Mouse (Mus musculus): ENCODE results near the gene Prr12. TPM values are rescaled to one million over a fixed set of nuclear protein-coding genes. Genes with fewer than 3 reads are reported as not detected.
A peak's percentile ranks its signal among the peaks of the same experiment; 100 is the strongest.

Prr12 gene
- total RNA-seq, 2 experiments from 2014 or later = 47.7 to 59.7 TPM

DNA sequence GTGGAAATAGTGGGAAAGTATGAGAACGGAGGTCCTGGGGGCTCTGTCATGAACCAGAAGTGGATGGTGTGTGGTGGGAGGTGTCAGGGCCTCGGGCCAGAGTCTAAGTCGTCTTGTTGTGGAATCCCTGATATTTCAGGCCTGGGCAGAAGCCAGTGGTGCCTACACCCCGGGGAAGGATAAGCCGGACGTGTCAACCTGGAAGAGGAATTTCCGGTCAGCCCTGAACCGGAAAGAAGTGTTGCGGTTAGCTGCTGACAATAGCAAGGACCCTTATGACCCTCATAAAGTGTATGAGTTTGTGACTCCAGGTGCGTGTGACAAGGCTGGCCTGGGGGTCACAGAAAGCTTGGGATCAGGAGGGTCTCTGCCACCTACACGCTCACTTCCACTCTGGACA is 52.9 kb downstream of the Prr12 start:
- no peak for DNase-seq

DNA sequence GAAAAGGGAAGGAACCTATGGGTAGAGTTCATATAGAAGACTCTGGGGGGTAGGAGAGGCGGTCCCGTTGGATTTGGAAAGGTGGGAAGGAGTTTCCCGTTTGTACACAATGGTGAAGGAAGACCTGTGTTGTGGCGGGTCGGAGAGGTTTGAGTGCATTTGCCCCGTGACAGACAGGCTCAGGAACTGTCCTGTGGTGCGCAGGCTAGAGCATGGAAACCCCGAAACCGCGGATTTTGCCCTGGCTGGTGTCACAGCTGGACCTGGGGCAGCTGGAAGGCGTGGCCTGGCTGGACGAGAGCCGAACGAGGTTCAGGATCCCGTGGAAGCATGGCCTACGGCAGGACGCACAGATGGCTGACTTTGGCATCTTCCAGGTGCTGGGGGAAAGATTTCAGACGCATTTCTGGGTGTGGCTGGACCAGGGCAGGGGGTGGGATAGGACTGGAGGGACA is 54.2 kb downstream of the Prr12 start, which contains the start of gene Bcl2l12:
TSS of gene Bcl2l12 (minus strand) at position 212 of the 455 bp plus-strand sequence.
- DNase-seq = peak; percentile 82 to 85

DNA sequence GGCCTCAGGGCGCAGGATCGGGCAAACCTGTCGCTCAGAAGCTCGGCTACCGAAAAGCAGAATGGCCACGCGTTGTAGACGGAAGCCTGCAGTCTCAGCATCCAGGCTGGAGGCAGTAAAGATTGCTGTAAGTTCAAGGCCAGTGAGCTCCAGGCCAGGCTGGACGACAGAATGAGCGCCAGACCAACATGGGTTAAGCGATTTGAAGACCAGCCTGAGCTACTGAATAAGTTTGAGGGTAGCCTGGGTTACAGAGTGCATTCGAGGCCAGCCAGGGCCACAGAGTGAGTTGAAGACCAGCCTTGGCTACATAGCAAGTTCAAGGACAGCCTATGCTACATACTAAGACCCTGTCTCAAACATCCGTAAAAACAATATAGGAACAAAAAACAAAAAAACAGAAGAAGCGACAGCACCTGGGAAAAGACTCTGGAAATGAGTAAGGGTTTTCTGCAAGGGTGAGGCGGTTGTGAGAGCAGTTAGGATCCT is 54.7 kb downstream of the Prr12 start:
- DNase-seq = no peak

DNA sequence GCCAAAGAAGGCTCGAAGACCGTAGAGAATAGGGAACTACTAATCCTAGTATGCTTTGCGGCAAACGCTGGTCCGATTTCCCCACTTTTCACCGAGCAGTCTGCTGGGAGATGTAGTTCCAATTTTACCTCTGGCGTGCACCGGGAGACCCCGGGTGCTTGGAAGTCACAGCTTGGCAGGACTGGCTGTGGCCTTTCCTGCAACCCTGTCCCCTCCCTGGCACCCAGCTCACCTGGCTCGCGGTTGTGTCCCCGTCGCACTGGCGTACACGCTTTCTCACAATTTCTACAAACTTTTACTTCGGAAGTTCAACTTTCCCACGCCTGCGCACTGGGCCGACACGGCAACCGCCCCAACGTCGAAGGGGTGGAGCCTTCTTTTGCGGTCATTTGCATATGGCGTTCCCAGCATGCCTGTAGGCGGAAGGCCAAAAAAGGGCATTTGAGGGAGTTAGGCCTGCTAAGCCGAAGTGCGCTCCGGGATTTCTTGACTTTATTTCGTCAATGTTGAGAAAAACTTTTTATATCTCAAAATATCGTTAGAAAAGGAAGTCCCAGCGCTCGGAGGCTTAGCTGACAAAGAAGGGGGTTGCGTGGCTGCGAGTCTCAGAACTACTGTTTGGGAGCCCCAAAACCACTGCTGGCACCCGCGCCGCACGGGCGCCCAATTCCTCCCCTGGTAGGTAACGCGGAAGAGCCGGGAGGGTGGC is 55.3 kb downstream of the Prr12 start, which contains the start of gene Irf3:
TSS of gene Irf3 (plus strand) at position 418 of the 709 bp plus-strand sequence.
- peak; percentile 96 for DNase-seq

DNA sequence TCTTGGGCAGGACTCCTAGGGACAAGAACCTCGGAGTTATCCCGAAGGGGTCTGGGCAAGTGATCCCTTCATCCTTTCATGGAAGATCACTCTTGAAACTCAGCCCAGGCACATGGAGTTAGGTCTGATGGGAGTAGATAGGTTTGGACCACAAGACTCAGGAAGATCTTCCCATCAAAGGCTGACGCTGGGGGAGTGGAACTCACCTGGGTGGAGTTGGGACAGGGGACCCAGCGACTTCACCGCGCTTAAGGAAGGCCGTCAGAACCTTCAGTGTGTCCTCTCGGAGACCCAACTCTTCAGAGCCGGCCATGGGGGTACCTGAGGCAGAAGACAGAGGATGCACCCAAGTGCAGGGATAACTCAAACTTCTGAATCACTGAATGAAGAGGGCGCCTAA is 56.0 kb downstream of the Prr12 start:
- no peak for DNase-seq

DNA sequence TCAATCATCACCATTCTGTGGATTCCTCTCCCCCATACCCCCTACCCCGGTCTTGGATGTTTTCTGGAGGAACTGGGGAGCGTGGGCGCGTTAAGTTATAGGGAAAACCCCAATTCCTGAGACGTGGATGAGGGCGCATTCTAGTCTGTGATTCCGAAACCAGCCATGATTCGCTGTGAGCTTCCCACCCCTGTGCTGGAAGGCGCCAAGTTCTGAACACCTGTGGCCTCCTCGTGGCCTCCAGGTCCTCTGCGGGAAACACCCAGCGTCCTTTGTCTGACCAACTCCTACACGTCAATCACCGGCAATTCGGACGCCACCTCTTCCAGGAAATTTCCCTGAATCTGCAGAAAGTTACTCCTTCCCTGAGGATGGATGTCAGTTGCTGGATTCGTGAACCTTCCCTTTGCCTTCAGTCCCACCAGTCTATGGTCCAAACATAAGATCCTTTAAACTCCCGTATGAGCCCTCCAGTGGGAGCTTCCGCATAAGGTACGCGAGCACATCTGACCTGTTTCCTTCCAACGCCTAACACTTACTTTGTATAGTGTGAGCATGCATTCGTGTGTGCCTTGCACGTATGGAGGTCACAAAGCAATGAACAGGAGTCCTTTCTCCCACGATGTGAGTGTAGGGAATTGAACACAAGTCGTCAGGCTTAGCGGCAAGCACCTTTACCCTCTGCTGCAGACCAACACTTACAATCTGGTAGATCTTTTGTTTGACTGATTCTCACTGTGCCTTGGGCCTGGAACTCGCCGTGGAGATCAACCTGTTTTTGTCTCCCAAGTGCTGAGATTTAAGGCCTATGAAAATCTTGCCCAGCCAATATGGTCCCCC is 65.6 kb downstream of the Prr12 start:
- no peak for DNase-seq

DNA sequence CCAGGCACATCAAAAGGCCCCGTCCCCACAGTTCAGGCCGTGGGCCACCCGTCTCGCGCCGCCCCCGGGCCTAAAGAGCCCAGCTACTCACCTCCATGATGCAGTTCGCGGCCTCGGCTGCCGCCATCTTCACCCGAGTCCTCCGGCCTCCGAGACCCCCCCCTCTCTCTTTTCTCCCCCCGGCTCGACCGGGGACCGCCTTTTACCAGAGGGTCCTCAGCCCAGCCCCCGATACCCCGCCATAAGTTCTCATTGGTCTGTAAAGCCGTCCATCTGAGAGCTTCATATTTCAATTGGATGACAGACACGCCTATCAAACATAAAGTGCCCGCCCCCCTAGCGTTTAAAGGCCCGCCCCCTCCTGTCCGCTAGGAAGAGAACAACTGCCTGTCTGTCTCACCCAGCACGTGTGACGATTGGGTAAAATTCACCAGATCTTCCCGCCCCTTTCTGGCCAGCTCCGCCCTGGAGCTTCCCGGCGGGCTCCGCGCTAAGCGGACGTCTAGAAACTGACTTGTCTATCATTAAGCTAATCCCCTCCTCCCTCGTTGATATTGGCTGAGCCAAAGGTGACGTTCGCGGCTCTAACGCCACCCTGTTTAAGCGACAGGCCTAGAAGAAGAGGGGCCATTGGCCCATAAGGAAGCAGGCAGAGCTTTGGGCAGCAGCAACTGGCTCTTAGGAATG is 66.3 kb downstream of the Prr12 start, which contains the start of gene Prmt1:
TSS of gene Prmt1 (minus strand) at position 377 of the 687 bp plus-strand sequence.
- peak; percentile 95 to 97 for DNase-seq

DNA sequence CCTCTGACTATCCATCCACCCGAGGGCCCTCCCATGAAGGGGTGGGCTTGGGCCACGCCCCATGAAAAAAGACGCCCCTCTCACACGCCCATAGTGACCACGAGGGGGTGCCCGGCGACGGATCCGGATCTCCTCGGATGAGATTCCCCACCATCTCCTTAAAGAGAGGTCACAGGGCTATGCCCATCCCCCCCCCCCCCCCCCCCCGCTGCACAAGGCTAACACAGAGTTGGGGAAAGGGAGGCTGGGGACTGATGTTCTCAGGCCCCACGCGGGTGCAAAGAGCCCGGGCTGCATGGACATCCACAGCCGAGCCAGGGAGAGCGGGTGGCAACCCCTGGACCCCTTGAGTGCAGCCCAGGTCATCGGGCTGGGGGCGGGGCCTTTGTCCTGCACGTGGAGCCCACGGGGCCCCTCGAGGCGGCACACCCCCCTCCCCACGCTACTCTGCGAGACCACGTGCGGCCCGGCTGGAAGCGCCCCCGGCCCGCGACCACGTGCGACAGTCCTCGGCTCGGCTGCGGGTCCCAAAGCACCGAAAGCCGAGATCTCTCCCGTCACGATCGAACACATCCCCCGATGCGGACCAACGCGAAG is 67.0 kb downstream of the Prr12 start:
- peak; percentile 74 to 79 for DNase-seq

DNA sequence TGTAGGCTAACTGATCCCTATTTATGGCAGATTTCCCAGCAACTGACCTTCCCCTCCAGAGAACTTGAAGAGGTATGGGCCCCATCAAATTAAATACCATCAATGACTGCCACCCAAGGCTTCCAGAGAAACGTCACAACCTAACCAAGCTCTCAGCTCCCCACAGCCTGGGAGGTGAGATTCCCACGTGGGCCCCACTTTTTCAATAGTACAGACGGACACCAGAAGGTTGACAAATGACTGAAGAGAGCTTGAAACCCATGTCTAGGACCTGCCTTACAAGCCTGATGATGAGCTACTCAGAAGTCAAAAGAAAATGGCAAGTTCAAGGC is 67.9 kb downstream of the Prr12 start:
- no peak for DNase-seq

DNA sequence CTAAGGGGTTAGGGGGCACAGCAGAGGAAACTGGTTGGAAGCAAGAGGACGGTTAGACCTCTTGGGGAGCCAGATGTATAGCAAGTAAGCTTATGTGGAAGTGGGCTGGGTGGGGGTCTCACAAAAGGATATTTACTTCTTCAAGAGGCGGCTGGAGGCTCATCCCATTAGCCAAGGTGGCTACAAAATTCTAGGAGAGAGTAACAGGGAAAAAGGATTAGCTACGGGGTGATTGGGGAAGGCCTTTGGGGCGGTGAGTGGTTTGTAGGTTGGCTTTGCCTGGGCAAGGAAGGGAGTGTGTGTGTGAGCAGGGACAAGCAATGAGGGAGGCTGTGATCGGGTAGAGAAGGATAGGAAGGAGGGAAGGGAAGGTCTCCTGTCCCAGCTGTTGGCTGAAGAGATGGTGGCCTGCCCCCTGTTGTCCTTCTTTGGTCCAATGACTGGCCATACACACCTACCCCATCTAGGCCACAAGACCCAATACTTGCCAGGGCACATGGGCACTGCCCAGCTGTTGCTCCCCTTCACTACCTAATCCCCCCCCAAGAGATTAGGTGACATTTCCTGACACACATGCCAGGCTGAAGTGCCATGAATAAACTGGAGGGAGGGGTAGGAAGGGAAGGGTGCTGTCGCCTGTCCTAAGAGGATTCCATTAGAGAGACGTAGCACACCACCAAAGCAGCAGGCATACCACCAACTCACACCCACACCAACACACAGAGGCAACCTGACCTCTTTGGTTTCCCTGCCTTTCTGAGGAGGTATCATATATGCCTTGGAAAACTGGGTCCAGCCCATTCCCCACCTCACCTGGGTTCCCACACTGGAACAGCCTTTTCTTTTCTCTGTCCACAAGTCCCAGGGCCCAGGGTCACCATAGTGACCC is 68.5 kb downstream of the Prr12 start:
- no peak for DNase-seq

DNA sequence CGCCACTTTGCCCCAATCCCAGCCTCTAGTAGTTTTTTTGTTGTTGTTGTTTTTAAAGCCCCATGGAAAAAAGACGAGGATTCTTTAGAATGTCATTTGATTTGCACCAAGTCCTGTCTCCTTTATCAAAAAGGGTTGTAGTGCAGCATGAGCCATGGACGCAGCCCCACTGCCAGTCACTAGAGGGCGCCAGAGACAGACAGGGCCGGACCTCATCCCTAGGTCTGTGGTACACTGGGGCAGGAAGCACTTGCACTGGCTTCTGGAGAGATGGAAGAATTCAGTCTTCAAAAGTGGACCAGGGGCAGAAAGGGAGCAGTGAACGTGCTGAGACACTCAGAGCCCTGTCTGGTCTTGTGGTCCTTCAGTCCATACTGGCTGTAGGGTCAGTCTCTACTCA is 69.6 kb downstream of the Prr12 start:
- DNase-seq = peak; percentile 91 to 93

DNA sequence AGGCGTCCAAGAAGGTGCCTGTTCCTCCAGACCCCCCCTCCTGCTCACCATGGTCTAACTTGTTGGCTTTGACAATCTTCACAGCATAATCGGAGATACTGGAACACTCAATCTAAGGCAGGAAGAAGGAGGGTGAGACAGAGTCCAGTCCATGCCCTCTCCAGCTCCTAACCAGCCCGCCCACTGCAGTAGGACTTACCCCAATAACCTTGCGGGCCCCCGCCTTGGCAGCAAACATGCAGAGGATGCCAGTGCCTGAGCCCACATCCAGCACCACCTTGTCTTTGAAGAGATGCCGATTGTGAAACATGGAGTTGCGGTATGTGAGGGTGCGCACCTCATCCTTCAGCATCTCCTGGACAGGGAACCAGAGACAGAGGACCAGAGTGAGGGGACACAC is 71.1 kb downstream of the Prr12 start:
- no peak for DNase-seq

DNA sequence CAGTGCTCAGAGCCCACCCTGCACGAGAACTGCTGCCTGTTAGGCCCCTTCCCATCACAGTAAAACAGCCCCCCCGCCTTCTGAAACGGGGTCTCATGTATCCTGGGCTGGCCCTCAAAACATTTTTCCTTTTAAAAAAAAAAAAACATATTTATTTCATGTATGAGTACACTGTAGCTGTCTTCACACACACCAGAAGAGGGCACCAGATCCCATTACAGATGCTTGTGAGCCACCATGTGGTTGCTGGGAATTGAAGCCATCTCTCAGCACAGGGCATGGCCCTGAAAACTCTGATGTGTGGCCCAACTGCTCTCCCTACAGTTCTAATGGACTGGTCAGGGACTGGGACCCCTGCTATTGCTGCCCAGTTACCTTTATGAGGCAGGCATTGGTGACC is 74.4 kb downstream of the Prr12 start:
- no peak for DNase-seq

Small RNA genes within 50 kb of the gene (microRNA-seq; reads per million reads assigned to microRNA genes)
- not detected for gene Mir7054

Other genes starting within 250 kb of the Prr12 start
- 10 to 100 TPM; 40.9 to 42.5 TPM for gene Nup62, start 236.8 kb downstream of the Prr12 start, total RNA-seq (2021)
- gene Il4i1, start 236.5 kb downstream of the Prr12 start, total RNA-seq (2021) = 1 to 10 TPM; 2.0 to 2.6 TPM
- gene Atf5, start 236.2 kb downstream of the Prr12 start, total RNA-seq (2021) = 100 to 1,000 TPM; 135 to 151 TPM
- gene Akt1s1, start 203.9 kb downstream of the Prr12 start, total RNA-seq (2021) = 100 to 1,000 TPM; 108 to 118 TPM
- 10 to 100 TPM; 54.1 to 73.4 TPM for gene Tbc1d17, start 203.8 kb downstream of the Prr12 start, total RNA-seq (2021)
- 10 to 100 TPM; 41.7 to 50.6 TPM for gene Pnkp, start 195.7 kb downstream of the Prr12 start, total RNA-seq (2021)
- 100 to 1,000 TPM; 215 to 274 TPM for gene Ptov1, start 183.1 kb downstream of the Prr12 start, total RNA-seq (2021)
- gene Med25, start 160.2 kb downstream of the Prr12 start, total RNA-seq (2021) = 10 to 100 TPM; 86.1 to 97.1 TPM
- 10 to 100 TPM; 24.9 to 25.8 TPM for gene Fuz, start 156.8 kb downstream of the Prr12 start, total RNA-seq (2021)
- 100 to 1,000 TPM in 1 of 2 experiments, 10 to 100 TPM in 1; 95.0 to 106 TPM for gene Ap2a1, start 123.4 kb downstream of the Prr12 start, total RNA-seq (2021)
- not detected for gene Tsks, start 109.7 kb downstream of the Prr12 start, total RNA-seq (2021)
- 10 to 100 TPM in 1 of 2 experiments, 1 to 10 TPM in 1; 8.6 to 10.7 TPM for gene Cpt1c, start 78.0 kb downstream of the Prr12 start, total RNA-seq (2021)
- 100 to 1,000 TPM; 236 to 262 TPM for gene Prmt1, start 66.3 kb downstream of the Prr12 start, total RNA-seq (2021)
- 100 to 1,000 TPM in 1 of 2 experiments, 10 to 100 TPM in 1; 90.4 to 123 TPM for gene Irf3, start 55.2 kb downstream of the Prr12 start, total RNA-seq (2021)
- 10 to 100 TPM; 16.5 to 17.4 TPM for gene Bcl2l12, start 54.2 kb downstream of the Prr12 start, total RNA-seq (2021)
- gene Scaf1, start 36.5 kb downstream of the Prr12 start, total RNA-seq (2021) = 10 to 100 TPM; 76.9 to 82.6 TPM
- 100 to 1,000 TPM in 1 of 2 experiments, 10 to 100 TPM in 1; 98.9 to 101 TPM for gene Rras, start 34.9 kb downstream of the Prr12 start, total RNA-seq (2021)
- gene Nosip, start 9.5 kb upstream of the Prr12 start, total RNA-seq (2021) = 10 to 100 TPM; 50.5 to 65.3 TPM
- gene Prrg2, start 9.8 kb upstream of the Prr12 start, total RNA-seq (2021) = 10 to 100 TPM; 18.1 to 20.5 TPM
- gene Rcn3, start 39.3 kb upstream of the Prr12 start, total RNA-seq (2021) = 10 to 100 TPM; 32.2 to 38.3 TPM
- 100 to 1,000 TPM; 116 to 138 TPM for gene Fcgrt, start 51.0 kb upstream of the Prr12 start, total RNA-seq (2021)
- 1,000 to 10,000 TPM; 1,231 to 1,372 TPM for gene Rps11, start 71.6 kb upstream of the Prr12 start, total RNA-seq (2021)
- gene Rpl13a, start 75.9 kb upstream of the Prr12 start, total RNA-seq (2021) = 1,000 to 10,000 TPM; 1,621 to 1,757 TPM
- gene Gm45713, start 83.3 kb upstream of the Prr12 start, total RNA-seq (2021) = not detected
- 10 to 100 TPM; 15.3 to 25.5 TPM for gene Flt3l, start 83.6 kb upstream of the Prr12 start, total RNA-seq (2021)
- 10 to 100 TPM; 59.1 to 77.0 TPM for gene Pih1d1, start 101.4 kb upstream of the Prr12 start, total RNA-seq (2021)
- gene Aldh16a1, start 101.7 kb upstream of the Prr12 start, total RNA-seq (2021) = 10 to 100 TPM; 62.7 to 76.7 TPM
- gene Slc17a7, start 111.1 kb upstream of the Prr12 start, total RNA-seq (2021) = under 1 TPM in 1 of 2 experiments, not detected in 1; 0.17 TPM
- not detected for gene Gfy, start 126.7 kb upstream of the Prr12 start, total RNA-seq (2021)
- gene Pth2, start 128.1 kb upstream of the Prr12 start, total RNA-seq (2021) = not detected
- not detected for gene Ccdc155, start 152.0 kb upstream of the Prr12 start, total RNA-seq (2021)
- not detected for gene Dkkl1, start 159.3 kb upstream of the Prr12 start, total RNA-seq (2021)
- 10 to 100 TPM; 10.6 to 15.3 TPM for gene Tead2, start 162.9 kb upstream of the Prr12 start, total RNA-seq (2021)
- 1 to 10 TPM; 2.2 to 4.1 TPM for gene Cd37, start 186.2 kb upstream of the Prr12 start, total RNA-seq (2021)
- not detected for gene Slc6a16, start 188.2 kb upstream of the Prr12 start, total RNA-seq (2021)
- under 1 TPM in 1 of 2 experiments, not detected in 1; 0.13 TPM for gene Slc6a21, start 224.6 kb upstream of the Prr12 start, total RNA-seq (2021)

Measured in adrenal gland, postnatal 36 days (tissue).